Mouse (Mus musculus) gastrocnemius, postnatal 14 days (tissue): ENCODE data around the gene Pam16. TPM values are rescaled to one million over a fixed set of nuclear protein-coding genes. Genes with fewer than 3 reads are reported as not detected.

Experiments used
- DNase-seq: peaks from one replicate; pipeline ENCODE4 v3.0.0; 2021; ENCODE audit warnings: mixed read lengths
- intact Hi-C: fragments of 180-260 bp; cut with DNase I; formaldehyde crosslinking; loops from one replicate; pipeline ENCODE4 v1.15.1; 2025; ENCODE audit warnings: low total_unique reads
- long read RNA-seq, 2 experiments: library from polyadenylated mRNA; stranded (forward); transcript quantifications; one replicate each; pipeline ENCODE4 v2.0.0; 2021
- total RNA-seq, 2 experiments: library from RNA; stranded (reverse); gene quantifications; 2 replicates each; pipeline ENCODE4 v1.2.3; 2021

The Pam16 gene
- total RNA-seq = 10 to 100 TPM; 68.0 to 74.9 TPM
- long read RNA-seq, experiment 1, transcript Pam16-201 (5 exons, 596 nt) = major isoform, 43 of 50 reads
- long read RNA-seq, experiment 1, partial matches to known transcripts = 0 of 50 reads
- long read RNA-seq, experiment 1, other reads (novel, unspliced or antisense) = 5 of 50 reads
- long read RNA-seq, experiment 2, transcript Pam16-201 (5 exons, 596 nt) = major isoform, 49 of 49 reads
- long read RNA-seq, experiment 2, partial matches to known transcripts = 0 of 49 reads
- long read RNA-seq, experiment 2, other reads (novel, unspliced or antisense) = 0 of 49 reads

- intact Hi-C loops = no loop called here
- DNase-seq = peak; percentile 93
These were observed at the start of gene Pam16 for GRCm38 (mm10) chr16:4624481-4625110. TSS of gene Pam16 (minus strand) at chr16:4624988.

- DNase-seq = no peak
- intact Hi-C loops = no loop called here
These were observed 49.3 kb upstream of the Pam16 start for GRCm38 (mm10) chr16:4674091-4674490.

- DNase-seq = no peak
- intact Hi-C loops = no loop called here
These were observed 45.5 kb upstream of the Pam16 start for GRCm38 (mm10) chr16:4670317-4670716.

GRCm38 (mm10) chr16:4667190-4667808 lies 42.5 kb upstream of the Pam16 start:
- DNase-seq = peak; percentile 85

GRCm38 (mm10) chr16:4665726-4666125 lies 40.9 kb upstream of the Pam16 start:
- DNase-seq = no peak
- intact Hi-C loops = loop anchor here (5.0 to 10.0 kb wide), 2 partner anchors 33 to 101 kb away; no protein-coding TSS in a partner anchor

More at GRCm38 (mm10) chr16:4667190-4667808, 42.5 kb upstream of the Pam16 start:
- intact Hi-C loops = loop anchor here (5.0 to 10.0 kb wide), 2 partner anchors 35 to 102 kb away; no protein-coding TSS in a partner anchor

GRCm38 (mm10) chr16:4663806-4664205 lies 39.0 kb upstream of the Pam16 start:
- intact Hi-C loops = loop anchor here (10.0 kb wide), 1 partner anchor 99 kb away; no protein-coding TSS in a partner anchor
- DNase-seq = no peak

GRCm38 (mm10) chr16:4661605-4662004 lies 36.8 kb upstream of the Pam16 start:
- no peak for DNase-seq
- intact Hi-C loops = loop anchor here (10.0 kb wide), 1 partner anchor 97 kb away; no protein-coding TSS in a partner anchor

- intact Hi-C loops = no loop called here
- no peak for DNase-seq
These were observed 34.5 kb upstream of the Pam16 start for GRCm38 (mm10) chr16:4659326-4659725.

- peak; percentile 35 for DNase-seq
These were observed 34.0 kb upstream of the Pam16 start for GRCm38 (mm10) chr16:4658781-4659245.

GRCm38 (mm10) chr16:4656571-4657081 lies 31.8 kb upstream of the Pam16 start:
- intact Hi-C loops = no loop called here
- DNase-seq = no peak

More at GRCm38 (mm10) chr16:4658781-4659245, 34.0 kb upstream of the Pam16 start:
- intact Hi-C loops = no loop called here

GRCm38 (mm10) chr16:4655764-4656570 lies 31.2 kb upstream of the Pam16 start:
- intact Hi-C loops = no loop called here

GRCm38 (mm10) chr16:4655251-4655734 lies 30.5 kb upstream of the Pam16 start:
- DNase-seq = no peak
- intact Hi-C loops = no loop called here

More at GRCm38 (mm10) chr16:4655764-4656570, 31.2 kb upstream of the Pam16 start:
- DNase-seq = peak; percentile 52

- DNase-seq = peak; percentile 47
- intact Hi-C loops = no loop called here
These were observed 29.9 kb upstream of the Pam16 start for GRCm38 (mm10) chr16:4654706-4655105.

- intact Hi-C loops = no loop called here
- DNase-seq = no peak
These were observed 28.1 kb upstream of the Pam16 start for GRCm38 (mm10) chr16:4652707-4653416.

- intact Hi-C loops = no loop called here
- DNase-seq = no peak
These were observed 26.8 kb upstream of the Pam16 start for GRCm38 (mm10) chr16:4651624-4652023.

GRCm38 (mm10) chr16:4651081-4651480 lies 26.3 kb upstream of the Pam16 start:
- intact Hi-C loops = no loop called here
- no peak for DNase-seq

- intact Hi-C loops = no loop called here
- no peak for DNase-seq
These were observed 25.4 kb upstream of the Pam16 start for GRCm38 (mm10) chr16:4650161-4650560.

GRCm38 (mm10) chr16:4649692-4650091 lies 24.9 kb upstream of the Pam16 start:
- no peak for DNase-seq
- intact Hi-C loops = no loop called here
